Mouse (Mus musculus): ENCODE measurements around the gene Pnkp. TPM values are rescaled to one million over a fixed set of nuclear protein-coding genes. Genes with fewer than 3 reads are reported as not detected.
A peak's percentile ranks its signal among the peaks of the same experiment; 100 is the strongest.

Gene Pnkp
- total and polyA plus RNA-seq, 2 experiments, result 20.8 to 45.7 TPM

GRCm38 (mm10) chr7:44851625-44852234, 5.2 kb upstream of the Pnkp start:
- H3K27ac ChIP-seq (replicated peaks; ENCODE audit: insufficient read depth, low read depth, low read length), result no peak overlapping the region
- H3K79me2 ChIP-seq (ENCODE audit: control insufficient read depth, insufficient read depth, low read length), result peaks cover 21% of the 10 kb centered on the region; the same call in 1 of the 2 replicates
- no peak overlapping the region for H3K4me3 ChIP-seq (ENCODE audit: insufficient read depth, low read depth, low read length)
- H3K4me1 ChIP-seq (ENCODE audit: control insufficient read depth, insufficient read depth, low read length), result peaks cover 27% of the 10 kb centered on the region
- H3K9ac ChIP-seq (ENCODE audit: low read depth, low read length), result no peak overlapping the region
- DNase-seq (ENCODE audit: extremely low read depth, low read depth, low spot score), result no peak
- WGBS, result 89% methylated on average over 12 of the region's 12 CpGs
- H3K36me3 ChIP-seq (ENCODE audit: control insufficient read depth, insufficient read depth, low read length), result no peaks in the 10 kb centered on the region
- no peaks in the 10 kb centered on the region for H3K27me3 ChIP-seq (ENCODE audit: control insufficient read depth, insufficient read depth, low read length)
- TF ChIP-seq POLR2A (IDR thresholded peaks at IDR 0.05; ENCODE audit: extremely low read depth, insufficient read depth, low read length) (no peak), CTCF (IDR thresholded peaks at IDR 0.05; ENCODE audit: low read depth, low read length) (no peak)

GRCm38 (mm10) chr7:44852259-44853027, 4.5 kb upstream of the Pnkp start:
- no peak for DNase-seq (ENCODE audit: extremely low read depth, low read depth, low spot score)
- Histone ChIP-seq H3K4me3 (ENCODE audit: insufficient read depth, low read depth, low read length) (no peak overlapping the region), H3K79me2 (ENCODE audit: control insufficient read depth, insufficient read depth, low read length) (peaks cover 20% of the 10 kb centered on the region; the same call in 1 of the 2 replicates), H3K4me1 (ENCODE audit: control insufficient read depth, insufficient read depth, low read length) (peaks cover 27% of the 10 kb centered on the region), H3K36me3 (ENCODE audit: control insufficient read depth, insufficient read depth, low read length) (no peaks in the 10 kb centered on the region), H3K27ac (replicated peaks; ENCODE audit: insufficient read depth, low read depth, low read length) (no peak overlapping the region), H3K9ac (ENCODE audit: low read depth, low read length) (no peak overlapping the region), H3K27me3 (ENCODE audit: control insufficient read depth, insufficient read depth, low read length) (no peaks in the 10 kb centered on the region)
- TF ChIP-seq POLR2A (IDR thresholded peaks at IDR 0.05; ENCODE audit: extremely low read depth, insufficient read depth, low read length), result no peak
- no peak for TF ChIP-seq CTCF (IDR thresholded peaks at IDR 0.05; ENCODE audit: low read depth, low read length)
- 92% methylated on average over 36 of the region's 36 CpGs for WGBS

GRCm38 (mm10) chr7:44853065-44853464, 3.9 kb upstream of the Pnkp start:
- H3K4me3 ChIP-seq (ENCODE audit: insufficient read depth, low read depth, low read length), result no peak overlapping the region
- peaks cover 22% of the 10 kb centered on the region for H3K4me1 ChIP-seq (ENCODE audit: control insufficient read depth, insufficient read depth, low read length)
- peaks cover 19% of the 10 kb centered on the region; the same call in 1 of the 2 replicates for H3K79me2 ChIP-seq (ENCODE audit: control insufficient read depth, insufficient read depth, low read length)
- TF ChIP-seq CTCF (IDR thresholded peaks at IDR 0.05; ENCODE audit: low read depth, low read length) (no peak), POLR2A (IDR thresholded peaks at IDR 0.05; ENCODE audit: extremely low read depth, insufficient read depth, low read length) (no peak)
- no peak for DNase-seq (ENCODE audit: extremely low read depth, low read depth, low spot score)
- H3K27ac ChIP-seq (replicated peaks; ENCODE audit: insufficient read depth, low read depth, low read length), result no peak overlapping the region
- WGBS, result 95% methylated on average over 2 of the region's 2 CpGs
- no peaks in the 10 kb centered on the region for H3K36me3 ChIP-seq (ENCODE audit: control insufficient read depth, insufficient read depth, low read length)
- no peak overlapping the region for H3K9ac ChIP-seq (ENCODE audit: low read depth, low read length)
- no peaks in the 10 kb centered on the region for H3K27me3 ChIP-seq (ENCODE audit: control insufficient read depth, insufficient read depth, low read length)

- peak overlapping the region; percentile 87 for H3K9ac ChIP-seq (ENCODE audit: low read depth, low read length)
- whole genome bisulfite sequencing, result 12% methylated on average over 26 of the region's 26 CpGs
- DNase-seq (ENCODE audit: extremely low read depth, low read depth, low spot score), result no peak
- H3K27ac ChIP-seq (replicated peaks; ENCODE audit: insufficient read depth, low read depth, low read length), result peak overlapping the region; percentile 98
- peaks cover 16% of the 10 kb centered on the region; the same call in 1 of the 2 replicates for H3K79me2 ChIP-seq (ENCODE audit: control insufficient read depth, insufficient read depth, low read length)
- H3K27me3 ChIP-seq (ENCODE audit: control insufficient read depth, insufficient read depth, low read length), result no peaks in the 10 kb centered on the region
- H3K4me1 ChIP-seq (ENCODE audit: control insufficient read depth, insufficient read depth, low read length), result peaks cover 26% of the 10 kb centered on the region
- H3K36me3 ChIP-seq (ENCODE audit: control insufficient read depth, insufficient read depth, low read length), result no peaks in the 10 kb centered on the region
- TF ChIP-seq CTCF (IDR thresholded peaks at IDR 0.05; ENCODE audit: low read depth, low read length) (no peak), POLR2A (IDR thresholded peaks at IDR 0.05; ENCODE audit: extremely low read depth, insufficient read depth, low read length) (no peak)
- peak overlapping the region; percentile 85 for H3K4me3 ChIP-seq (ENCODE audit: insufficient read depth, low read depth, low read length)
Measured at GRCm38 (mm10) chr7:44853596-44854355, 3.2 kb upstream of the Pnkp start.

GRCm38 (mm10) chr7:44854356-44855031, 2.4 kb upstream of the Pnkp start:
- H3K9ac ChIP-seq (ENCODE audit: low read depth, low read length), result peak overlapping the region; percentile 87
- TF ChIP-seq POLR2A (IDR thresholded peaks at IDR 0.05; ENCODE audit: extremely low read depth, insufficient read depth, low read length), result peak; percentile 73
- no peak for TF ChIP-seq CTCF (IDR thresholded peaks at IDR 0.05; ENCODE audit: low read depth, low read length)
- H3K27me3 ChIP-seq (ENCODE audit: control insufficient read depth, insufficient read depth, low read length), result no peaks in the 10 kb centered on the region
- WGBS, result 3% methylated on average over 45 of the region's 45 CpGs
- H3K4me1 ChIP-seq (ENCODE audit: control insufficient read depth, insufficient read depth, low read length), result peaks cover 26% of the 10 kb centered on the region
- DNase-seq (ENCODE audit: extremely low read depth, low read depth, low spot score), result peak; percentile 95
- H3K79me2 ChIP-seq (ENCODE audit: control insufficient read depth, insufficient read depth, low read length), result peaks cover 16% of the 10 kb centered on the region; the same call in 1 of the 2 replicates
- peak overlapping the region; percentile 98 for H3K27ac ChIP-seq (replicated peaks; ENCODE audit: insufficient read depth, low read depth, low read length)
- H3K4me3 ChIP-seq (ENCODE audit: insufficient read depth, low read depth, low read length), result peak overlapping the region; percentile 85
- no peaks in the 10 kb centered on the region for H3K36me3 ChIP-seq (ENCODE audit: control insufficient read depth, insufficient read depth, low read length)
